ENCODE assay signal across 10 mouse cellular contexts in genomic region chr13:68569589-68570336, GRCm38 (mm10). TPM values are rescaled to one million over a fixed set of nuclear protein-coding genes. Genes with fewer than 3 reads are reported as not detected.
DNase-seq lines count a peak whose midpoint lies in the region; ATAC-seq and TF ChIP-seq lines count a peak whose summit lies in the region.
"Had no signal": no experiment of that assay in that cellular context is flagged by ENCODE, and none has a peak within 500 bp of the region (broad histone marks: within the 10 kb centered on the region; RNA-seq: fewer than 3 reads in every experiment).

No protein-coding gene starts in this region.

- H3K27me3 ChIP-seq in spleen, adult 2 months (ENCODE audit: control insufficient read depth, insufficient read depth, low read length): no peaks in the 10 kb centered on the region
- no peaks in the 10 kb centered on the region for H3K27me3 ChIP-seq in embryonic facial prominence, embryonic 14.5 days (replicated peaks; ENCODE audit: control insufficient read depth, insufficient read depth, low read length)
- no peaks in the 10 kb centered on the region for H3K27me3 ChIP-seq in hindbrain, embryonic 15.5 days
- H3K27me3 ChIP-seq in midbrain, embryonic 11.5 days (ENCODE audit: control insufficient read depth, insufficient read depth, low read length): no peaks in the 10 kb centered on the region
- H3K27me3 ChIP-seq in stomach, embryonic 16.5 days (ENCODE audit: control insufficient read depth, insufficient read depth, low read length): no peaks in the 10 kb centered on the region
- H3K27me3 ChIP-seq: stomach, embryonic 15.5 days had no signal

- H3K9ac ChIP-seq in embryonic facial prominence, embryonic 14.5 days (ENCODE audit: low read depth, low read length): no peak overlapping the region
- no peak overlapping the region for H3K9ac ChIP-seq in hindbrain, embryonic 15.5 days
- no peak overlapping the region for H3K9ac ChIP-seq in midbrain, embryonic 11.5 days (ENCODE audit: low read length)
- H3K9ac ChIP-seq in stomach, embryonic 16.5 days (ENCODE audit: low read length): no peak overlapping the region
- H3K9ac ChIP-seq: stomach, embryonic 15.5 days had no signal

- no peak for TF ChIP-seq POLR2A in spleen, adult 2 months (IDR thresholded peaks at IDR 0.05; ENCODE audit: low read depth, low read length)

- H3K27ac ChIP-seq in spleen, adult 2 months (ENCODE audit: insufficient read depth, low read length): no peak overlapping the region
- H3K27ac ChIP-seq in embryonic facial prominence, embryonic 14.5 days (replicated peaks; ENCODE audit: low read depth, low read length): no peak overlapping the region
- H3K27ac ChIP-seq in hindbrain, embryonic 15.5 days (replicated peaks): no peak overlapping the region
- H3K27ac ChIP-seq in midbrain, embryonic 11.5 days (ENCODE audit: low read depth, low read length): no peak overlapping the region
- no peak overlapping the region for H3K27ac ChIP-seq in stomach, embryonic 16.5 days (ENCODE audit: low read length)
- H3K27ac ChIP-seq: stomach, embryonic 15.5 days had no signal

- H3K4me1 ChIP-seq in spleen, adult 2 months (ENCODE audit: control insufficient read depth, insufficient read depth, insufficient read length): no peaks in the 10 kb centered on the region
- no peaks in the 10 kb centered on the region for H3K4me1 ChIP-seq in embryonic facial prominence, embryonic 14.5 days (ENCODE audit: control insufficient read depth, insufficient read depth, low read length)
- H3K4me1 ChIP-seq in hindbrain, embryonic 15.5 days (replicated peaks): no peaks in the 10 kb centered on the region
- H3K4me1 ChIP-seq in midbrain, embryonic 11.5 days (ENCODE audit: control insufficient read depth, insufficient read depth, low read length): no peaks in the 10 kb centered on the region
- H3K4me1 ChIP-seq in stomach, embryonic 16.5 days (ENCODE audit: control insufficient read depth, insufficient read depth, low read length): no peaks in the 10 kb centered on the region; the same call in 1 of the 2 replicates
- H3K4me1 ChIP-seq: stomach, embryonic 15.5 days had no signal

- peaks cover 20% of the 10 kb centered on the region for H3K36me3 ChIP-seq in spleen, adult 2 months (ENCODE audit: control insufficient read depth, insufficient read depth, low read length)
- H3K36me3 ChIP-seq in embryonic facial prominence, embryonic 14.5 days (ENCODE audit: control insufficient read depth, insufficient read depth, low read length): peaks cover 67% of the 10 kb centered on the region
- H3K36me3 ChIP-seq in hindbrain, embryonic 15.5 days: peaks cover 47% of the 10 kb centered on the region
- peaks cover 9% of the 10 kb centered on the region; the same call in 1 of the 2 replicates for H3K36me3 ChIP-seq in midbrain, embryonic 11.5 days (ENCODE audit: control insufficient read depth, insufficient read depth, low read length)
- H3K36me3 ChIP-seq in stomach, embryonic 16.5 days (ENCODE audit: control insufficient read depth, insufficient read depth, low read length): peaks cover 21% of the 10 kb centered on the region

- no peaks in the 10 kb centered on the region for H3K9me3 ChIP-seq in embryonic facial prominence, embryonic 14.5 days (ENCODE audit: control insufficient read depth, low read length)
- no peaks in the 10 kb centered on the region for H3K9me3 ChIP-seq in hindbrain, embryonic 15.5 days
- no peaks in the 10 kb centered on the region for H3K9me3 ChIP-seq in midbrain, embryonic 11.5 days (ENCODE audit: control insufficient read depth, low read length)
- H3K9me3 ChIP-seq in stomach, embryonic 16.5 days (replicated peaks; ENCODE audit: control insufficient read depth, low read length): no peaks in the 10 kb centered on the region
- H3K9me3 ChIP-seq: stomach, embryonic 15.5 days had no signal

- no peak overlapping the region for H3K4me2 ChIP-seq in embryonic facial prominence, embryonic 14.5 days (ENCODE audit: low read depth, low read length)
- H3K4me2 ChIP-seq in hindbrain, embryonic 15.5 days: no peak overlapping the region
- H3K4me2 ChIP-seq in midbrain, embryonic 11.5 days: no peak overlapping the region
- 0 out of 2 replicates have a peak overlapping the region, but pooled peaks have one; percentile 1 for H3K4me2 ChIP-seq in stomach, embryonic 16.5 days (ENCODE audit: low read depth, low read length)
- H3K4me2 ChIP-seq: stomach, embryonic 15.5 days had no signal

- peak; percentile 43; the same call in 1 of the 2 replicates for TF ChIP-seq CTCF in spleen, adult 2 months (IDR thresholded peaks at IDR 0.05; ENCODE audit: extremely low read depth, insufficient read depth, insufficient read length, insufficient replicate concordance)

- DNase-seq in spleen, adult 2 months (ENCODE audit: low read depth in 1 of 2, low spot score in 2 of 2): no peak
- no peak for DNase-seq in spleen, adult 12 weeks (ENCODE audit: low spot score)
- DNase-seq in adrenal gland, postnatal 36 days: peak; percentile 38 to 66
- peak; percentile 78 for DNase-seq in embryonic facial prominence, embryonic 14.5 days (ENCODE audit: low spot score)
- peak; percentile 81 to 84 for DNase-seq in left cerebral cortex, adult 18-20 months (ENCODE audit: low spot score in 2 of 2)
- DNase-seq in midbrain, embryonic 11.5 days (ENCODE audit: low spot score, missing footprints): peak; percentile 85

- H3K4me3 ChIP-seq in spleen, adult 2 months (ENCODE audit: extremely low read depth, insufficient read depth, insufficient read length): no peak overlapping the region
- H3K4me3 ChIP-seq in embryonic facial prominence, embryonic 14.5 days (ENCODE audit: low read depth, low read length): no peak overlapping the region
- H3K4me3 ChIP-seq in hindbrain, embryonic 15.5 days: no peak overlapping the region
- no peak overlapping the region for H3K4me3 ChIP-seq in midbrain, embryonic 11.5 days (ENCODE audit: low read depth, low read length)
- no peak overlapping the region for H3K4me3 ChIP-seq in stomach, embryonic 16.5 days (replicated peaks; ENCODE audit: low read length)
- H3K4me3 ChIP-seq: stomach, embryonic 15.5 days had no signal

- no peak for ATAC-seq in embryonic facial prominence, embryonic 14.5 days (ENCODE audit: low read depth)
- peak; percentile 70 for ATAC-seq in hindbrain, embryonic 15.5 days (ENCODE audit: low FRiP score, low read depth)
- ATAC-seq in midbrain, embryonic 11.5 days (ENCODE audit: low FRiP score): peak; percentile 72
- ATAC-seq in stomach, embryonic 16.5 days (ENCODE audit: insufficient read depth, low FRiP score): no peak

- WGBS in spleen, adult 2 months: 78% methylated on average over 17 of the region's 17 CpGs
- WGBS in embryonic facial prominence, embryonic 14.5 days: 69% methylated on average over 17 of the region's 17 CpGs
- 74% methylated on average over 17 of the region's 17 CpGs for WGBS in hindbrain, embryonic 15.5 days
- 78% methylated on average over 17 of the region's 17 CpGs for WGBS in midbrain, embryonic 11.5 days
- 54% methylated on average over 17 of the region's 17 CpGs for WGBS in stomach, embryonic 16.5 days

RNA-seq across cellular contexts. Expression of gene Mtrr, which starts 12.2 kb away (rescaled TPM):
- 7.7 TPM in 2 replicates for polyA plus RNA-seq in spleen, adult 2 months (2012; rRNA removed)
- total RNA-seq in adrenal gland, postnatal 36 days (2021): 10 to 100 TPM; 19.6 to 24.7 TPM
- 13.6 and 15.7 TPM in 2 replicates for polyA plus RNA-seq in embryonic facial prominence, embryonic 14.5 days (2014; fragmentation: Nextera tagmentation; extraction: Ambion mirVana)
- polyA plus RNA-seq in hindbrain, embryonic 15.5 days (2015; fragmentation: Nextera tagmentation; extraction: Ambion mirVana): 13.2 and 13.8 TPM in 2 replicates
- total RNA-seq in left cerebral cortex, adult 18-20 months (2021): 10 to 100 TPM; 17.7 to 19.7 TPM
- 13.8 and 18.9 TPM in 2 replicates for polyA plus RNA-seq in midbrain, embryonic 11.5 days (2014; fragmentation: Nextera tagmentation; extraction: Ambion mirVana)
- 15.8 and 16.9 TPM in 2 replicates for polyA plus RNA-seq in stomach, embryonic 16.5 days (2015; fragmentation: Nextera tagmentation; extraction: Ambion mirVana)

RNA-seq across cellular contexts. Expression of gene Fastkd3, which starts 12.3 kb away (rescaled TPM):
- polyA plus RNA-seq in spleen, adult 2 months (2012; rRNA removed): 5.5 and 11.2 TPM in 2 replicates
- total RNA-seq in adrenal gland, postnatal 36 days (2021): 10 to 100 TPM; 16.0 to 17.1 TPM
- 25.1 and 27.1 TPM in 2 replicates for polyA plus RNA-seq in embryonic facial prominence, embryonic 14.5 days (2014; fragmentation: Nextera tagmentation; extraction: Ambion mirVana)
- 20.6 and 23.0 TPM in 2 replicates for polyA plus RNA-seq in hindbrain, embryonic 15.5 days (2015; fragmentation: Nextera tagmentation; extraction: Ambion mirVana)
- total RNA-seq in left cerebral cortex, adult 18-20 months (2021): 10 to 100 TPM; 14.8 to 17.4 TPM
- 45.0 and 46.8 TPM in 2 replicates for polyA plus RNA-seq in midbrain, embryonic 11.5 days (2014; fragmentation: Nextera tagmentation; extraction: Ambion mirVana)
- polyA plus RNA-seq in stomach, embryonic 16.5 days (2015; fragmentation: Nextera tagmentation; extraction: Ambion mirVana): 27.5 and 30.8 TPM in 2 replicates

RNA-seq across cellular contexts. Expression of gene 1700001L19Rik, which starts 27.5 kb away (rescaled TPM):
- not detected in 2 replicates for polyA plus RNA-seq in spleen, adult 2 months (2012; rRNA removed)
- under 1 TPM in 1 of 2 experiments, not detected in 1; 0.36 TPM for total RNA-seq in adrenal gland, postnatal 36 days (2021)
- 1.4 and 2.5 TPM in 2 replicates for polyA plus RNA-seq in embryonic facial prominence, embryonic 14.5 days (2014; fragmentation: Nextera tagmentation; extraction: Ambion mirVana)
- 8.1 and 8.7 TPM in 2 replicates for polyA plus RNA-seq in hindbrain, embryonic 15.5 days (2015; fragmentation: Nextera tagmentation; extraction: Ambion mirVana)
- 10 to 100 TPM; 21.4 to 23.0 TPM for total RNA-seq in left cerebral cortex, adult 18-20 months (2021)
- 0.40 and 1.3 TPM in 2 replicates for polyA plus RNA-seq in midbrain, embryonic 11.5 days (2014; fragmentation: Nextera tagmentation; extraction: Ambion mirVana)
- 0.20 and 0.63 TPM in 2 replicates for polyA plus RNA-seq in stomach, embryonic 16.5 days (2015; fragmentation: Nextera tagmentation; extraction: Ambion mirVana)
- total RNA-seq: gastrocnemius, postnatal 4 days had no signal

Comparison
In these comparisons a context has a peak if more than half of its experiments do, and no peak if none do; other contexts are left out.
1. DNase-seq: peak in adrenal gland, postnatal 36 days (2 of 2), embryonic facial prominence, embryonic 14.5 days (single experiment), left cerebral cortex, adult 18-20 months (2 of 2) and midbrain, embryonic 11.5 days (single experiment); none in spleen, adult 2 months (0 of 2) and spleen, adult 12 weeks (single experiment).
2. ATAC-seq: peak in hindbrain, embryonic 15.5 days (single experiment) and midbrain, embryonic 11.5 days (single experiment); none in embryonic facial prominence, embryonic 14.5 days (single experiment) and stomach, embryonic 16.5 days (single experiment).